Mouse (Mus musculus): ENCODE data around the gene Olfr444.

Gene Olfr444

DNA sequence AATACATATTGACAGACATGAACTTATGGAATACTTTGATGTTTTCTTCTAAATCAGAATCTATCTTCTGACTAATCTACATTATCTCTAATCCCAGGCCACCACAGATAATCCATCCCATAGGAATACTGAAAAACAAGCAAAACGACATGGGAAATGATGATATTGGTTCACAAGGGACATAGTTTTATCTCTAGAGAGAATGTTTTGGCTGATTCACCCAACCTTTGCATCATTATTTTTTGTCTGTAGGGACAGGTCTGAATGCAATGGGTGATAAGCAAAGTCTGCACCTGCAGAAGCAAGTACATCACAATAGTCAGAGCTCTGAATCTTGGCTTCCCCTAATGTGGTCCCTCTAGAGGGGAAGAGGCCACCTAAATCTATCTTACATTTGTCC lies at the start of gene Olfr444:
Gene Olfr444 (plus strand): TSS at position 301 of the 400 bp plus-strand sequence.
- no peak for DNase-seq (ENCODE audit: low read depth)

GRCm38 (mm10) chr6:42900345-42900744 lies 48.5 kb upstream of the Olfr444 start:
- DNase-seq (ENCODE audit: low read depth): no peak

DNA sequence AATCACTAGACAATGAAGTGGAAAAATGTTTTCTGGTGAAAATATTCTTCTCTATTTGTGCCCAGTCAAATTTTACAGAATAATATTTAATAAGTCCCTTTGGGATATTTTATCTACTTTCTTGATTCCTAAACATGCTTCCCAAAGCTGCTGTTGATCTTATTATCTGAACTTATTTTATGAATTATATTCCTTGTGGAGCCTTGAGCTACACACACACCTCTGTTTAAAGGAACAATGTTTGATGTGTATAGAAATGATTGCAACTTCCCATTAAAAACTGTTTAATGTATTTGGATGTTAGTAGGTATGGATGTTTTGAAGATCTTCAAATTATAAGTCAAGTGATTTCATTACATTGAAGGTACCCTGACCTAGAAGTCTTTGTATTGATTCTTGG lies 40.3 kb upstream of the Olfr444 start, which contains the start of gene Olfr447:
Gene Olfr447 (plus strand): TSS at position 301 of the 400 bp plus-strand sequence.
- no peak for DNase-seq (ENCODE audit: low read depth)

DNA sequence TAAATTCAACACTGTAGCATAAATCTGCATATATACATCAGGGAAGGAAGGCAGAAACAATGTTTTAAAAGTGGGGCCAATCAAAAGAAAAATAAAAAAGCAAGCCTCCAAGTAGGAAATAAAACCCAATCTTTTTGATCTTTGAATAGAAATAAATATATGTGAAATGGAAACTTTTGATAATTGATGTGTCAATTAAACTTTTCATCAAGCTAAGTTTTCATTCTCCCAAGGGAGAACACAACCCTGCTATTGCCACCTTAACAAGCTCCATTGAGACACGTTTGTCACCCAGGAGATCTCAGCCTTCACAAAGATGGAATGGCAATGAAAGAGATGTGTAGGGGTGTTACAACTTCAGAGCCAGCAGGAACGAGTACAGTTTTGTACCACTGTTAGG lies 27.8 kb upstream of the Olfr444 start, which contains the start of gene Olfr446:
Gene Olfr446 (plus strand): TSS at position 301 of the 400 bp plus-strand sequence.
- no peak for DNase-seq (ENCODE audit: low read depth)

DNA sequence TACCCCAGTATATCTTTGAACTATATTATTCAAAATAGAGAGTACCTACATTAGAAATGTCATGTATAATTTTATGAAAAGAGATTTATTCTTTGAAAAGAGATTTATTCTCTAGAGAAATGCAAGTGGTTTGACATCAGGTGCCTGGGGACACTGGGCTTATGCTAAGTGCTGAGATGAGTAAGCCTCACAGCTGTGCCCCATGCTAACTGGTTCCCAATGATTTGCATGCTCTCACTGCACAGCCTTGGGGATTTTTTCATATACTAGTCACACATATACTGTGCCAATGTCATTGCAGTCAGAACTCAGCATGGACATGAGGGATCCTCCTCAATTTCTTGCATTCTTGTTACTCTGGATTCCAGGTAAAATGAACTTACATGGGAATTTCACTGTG lies 31.5 kb downstream of the Olfr444 start:
- DNase-seq (ENCODE audit: low read depth): no peak

Data from NIH3T3 (cell line).